Mouse (Mus musculus): ENCODE measurements at regions not wholly inside any gene's neighbourhood (a gene's known extent, or its start where the extent isn't known, plus 50 kb on each side); places are given as distances from the start of the nearest gene placed in this dataset.

DNA sequence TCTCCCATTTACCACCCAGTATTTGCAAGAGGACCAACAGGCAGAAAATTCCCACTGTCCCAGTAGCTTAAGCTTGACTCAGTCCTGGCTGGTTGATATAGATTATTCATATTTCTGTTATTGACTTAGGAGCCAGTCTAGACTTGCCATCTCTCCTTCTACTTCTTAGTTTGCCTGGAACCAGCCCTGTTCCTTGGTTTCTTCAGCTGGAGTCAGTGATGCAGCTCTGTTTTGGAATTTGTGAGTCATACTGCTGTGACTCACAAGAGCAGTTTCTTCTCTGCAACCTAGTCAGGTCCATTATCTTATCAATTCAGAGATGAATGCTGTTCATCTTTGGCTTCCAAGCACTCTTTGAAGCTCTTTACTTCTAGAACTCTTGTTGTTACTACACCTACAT is 69.7 kb upstream of the Snx7 start:
- no peak for DNase-seq (ENCODE audit: low read depth, low spot score)

DNA sequence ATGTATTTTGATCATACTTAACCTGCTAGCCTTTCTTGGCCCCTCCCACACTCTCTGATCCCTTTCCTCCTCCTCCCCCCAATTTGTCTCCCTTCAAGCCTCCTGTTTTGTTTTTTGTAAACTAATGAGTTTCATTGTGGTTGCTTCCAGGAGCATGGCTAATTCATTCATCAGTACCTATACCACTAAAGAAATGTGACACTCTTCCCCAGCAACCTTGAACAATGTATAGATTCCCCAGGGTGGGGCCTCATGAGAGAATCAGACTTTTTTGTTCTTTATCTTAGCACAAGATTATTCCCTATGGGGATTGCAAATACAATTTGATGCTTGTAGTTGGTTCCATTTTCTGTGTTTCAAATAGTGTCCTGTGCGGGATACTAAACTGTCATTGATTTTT is 58.8 kb upstream of the Snx7 start:
- 95% methylated on average over 1 of the region's 1 CpGs for WGBS

More for the DNA sequence above, 58.8 kb upstream of the Snx7 start:
- no peak for DNase-seq (ENCODE audit: low read depth, low spot score)

All from large intestine, adult 2 months (tissue).